Mouse (Mus musculus) lung, adult 2 months (tissue): ENCODE measurements around the gene Setd1a.
"Not testable (repeated sequence)": the region's sequence is repeated elsewhere in the genome, so short reads cannot be mapped to it uniquely, and the experiment has no call there.

Experiments
- CTCF ChIP-seq: fragments of 200-500 bp; IDR thresholded peaks from 2 replicates; pipeline ENCODE4 v1.5.1; 2011; ENCODE audit warnings: mild to moderate bottlenecking, low read length, control low read depth; ENCODE audit not compliant: insufficient read depth
- POLR2A ChIP-seq: fragments of 200-500 bp; IDR thresholded peaks from 2 replicates; pipeline ENCODE4 v1.6.1; 2011; ENCODE audit warnings: low read depth, mild to moderate bottlenecking, control low read depth, low read length, borderline replicate concordance; ENCODE audit errors: extremely low read depth

GRCm38 (mm10) chr7:127775837-127776236, 633 bp upstream of the Setd1a start:
- not testable (repeated sequence) for TF ChIP-seq CTCF, POLR2A
